Mouse (Mus musculus): Measurements from ENCODE around the gene Nyap1.

DNA sequence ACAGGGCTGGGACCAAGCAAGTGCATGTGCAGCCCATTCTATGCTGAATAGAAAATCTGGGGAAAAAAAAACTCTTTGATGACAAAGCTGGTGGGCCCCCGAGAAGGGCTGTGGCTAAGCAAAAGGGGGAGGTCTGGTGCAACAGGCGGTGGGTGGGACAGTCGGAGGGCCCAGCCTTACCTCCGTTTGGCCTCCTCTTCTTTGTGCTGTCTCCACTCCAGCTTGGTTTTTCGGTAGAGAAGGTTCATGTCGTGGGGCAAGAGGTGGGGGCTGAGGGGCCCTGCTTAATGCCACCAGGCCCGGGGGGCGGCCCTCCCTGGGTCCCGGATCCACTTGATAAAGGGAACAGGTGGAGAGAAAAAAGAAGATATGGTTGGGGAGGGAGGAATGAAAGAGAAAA lies 1.9 kb downstream of the Nyap1 start:
- no peak for TF ChIP-seq CTCF (IDR thresholded peaks at IDR 0.05; ENCODE audit: low read depth)
- no peak for TF ChIP-seq EP300 (optimal IDR thresholded peaks at IDR 0.05)

Data from stomach, postnatal 0 days (tissue).